Mouse (Mus musculus): ENCODE data around the gene Tprn.

DNA sequence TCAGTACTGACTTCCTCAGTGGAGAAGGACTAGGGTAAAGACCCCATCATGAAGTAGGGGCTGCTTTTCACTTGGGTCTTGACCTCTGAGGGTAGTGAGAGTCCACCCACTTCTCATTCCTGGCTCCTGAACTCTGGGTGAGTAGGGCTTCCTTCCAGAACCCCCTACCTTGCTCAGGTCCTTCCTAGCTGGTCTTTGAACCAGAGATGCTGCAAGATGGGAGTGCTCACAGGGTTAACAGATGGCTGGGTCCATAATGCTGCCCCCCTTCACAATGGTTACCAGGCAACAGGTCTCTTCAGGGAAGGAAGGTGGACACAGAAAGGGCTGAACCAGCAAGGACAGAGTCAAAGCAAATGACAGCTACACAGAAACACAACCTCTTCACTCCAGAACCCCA, 44.0 kb upstream of the Tprn start, which contains the start of gene Fam166a:
- TF ChIP-seq CTCF (IDR thresholded peaks at IDR 0.05; ENCODE audit: low read depth) (no peak), EP300 (IDR thresholded peaks at IDR 0.05; ENCODE audit: low read depth) (no peak)

Measured in liver, embryonic 14.5 days (tissue).